Mouse (Mus musculus) inflammation-experienced regulatory T-cells, adult 16 weeks (primary cell): ENCODE results near the gene Paxip1. TPM values are rescaled to one million over a fixed set of nuclear protein-coding genes. Genes with fewer than 3 reads are reported as not detected.

Experiments
- polyA plus RNA-seq: library from polyadenylated mRNA; unstranded; fragments of 100-300 nt; shearing (Covaris generic); gene quantifications from one replicate; pipeline ENCODE4 v1.2.1, GENCODE M21; 2017

The Paxip1 gene
- polyA plus RNA-seq = 5.9 TPM

DNA sequence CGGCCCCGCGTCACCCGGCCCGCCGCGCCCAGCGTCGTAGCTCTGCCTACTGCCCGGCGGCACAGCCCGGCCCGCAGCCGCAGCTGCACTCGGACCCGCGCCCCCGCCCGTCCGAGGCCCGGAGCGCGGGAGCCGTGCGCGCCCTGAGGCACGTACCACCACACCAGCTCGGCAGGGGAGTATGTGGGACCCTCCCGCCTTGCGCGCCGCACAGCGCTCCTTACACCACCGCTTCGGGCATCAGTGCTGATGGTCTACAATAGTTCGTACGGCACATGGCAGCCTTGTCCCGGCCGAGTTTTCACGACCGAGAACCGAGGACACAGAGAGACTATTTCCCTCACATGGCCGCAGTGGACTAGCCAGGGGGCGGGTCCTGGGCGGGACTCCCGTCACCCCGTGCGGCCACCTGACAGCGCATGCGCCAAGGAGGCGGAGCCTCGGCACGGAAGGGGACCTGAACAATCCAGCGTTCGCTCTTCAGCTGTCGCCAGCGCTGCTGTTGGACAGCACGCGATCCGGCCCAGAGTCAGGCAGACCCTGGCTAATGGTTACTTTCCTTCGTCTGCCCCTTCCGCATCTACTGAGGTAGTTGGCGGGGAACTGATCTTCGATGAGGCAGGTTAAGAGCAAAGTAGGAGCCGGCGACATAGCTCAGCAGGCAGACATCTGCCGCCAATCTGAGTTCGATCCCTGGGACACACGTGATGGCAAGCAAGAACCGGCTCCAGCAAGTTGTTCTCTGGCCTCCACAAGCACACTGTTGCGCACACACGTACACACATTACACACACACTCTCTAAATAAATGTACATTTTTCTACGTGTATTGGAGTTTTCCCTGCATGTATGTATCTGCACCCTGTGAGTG lies at the start of gene Paxip1:
Gene Paxip1 (minus strand): TSS at position 389 of the 870 bp plus-strand sequence.

Other genes with a start within 250 kb of the Paxip1 start
- 0.05 TPM for gene Htr5a, start 50.5 kb upstream of the Paxip1 start, polyA plus RNA-seq